Mouse (Mus musculus): Measurements from ENCODE around the gene Gm5478. TPM values are rescaled to one million over a fixed set of nuclear protein-coding genes. Genes with fewer than 3 reads are reported as not detected.

Gene Gm5478
- total RNA-seq, 1 experiment = not detected

GRCm38 (mm10) chr15:101675978-101676377 is 28.8 kb upstream of the Gm5478 start:
- Histone ChIP-seq H3K4me3 (ENCODE audit: insufficient read depth in 1 of 2, low read depth in 1 of 2, low read length in 2 of 2, poor library complexity in 1 of 2, severe bottlenecking in 1 of 2) (no peak overlapping the region), H3K4me1 (ENCODE audit: control insufficient read depth in 2 of 2, insufficient read depth in 2 of 2, low read length in 2 of 2, poor library complexity in 1 of 2) (no peaks in the 10 kb centered on the region), H3K27ac (ENCODE audit: insufficient read depth, low read depth, low read length, poor library complexity, severe bottlenecking) (no peak overlapping the region), H3K36me3 (ENCODE audit: control insufficient read depth, insufficient read depth, low read length, poor library complexity, severe bottlenecking) (no peaks in the 10 kb centered on the region), H3K9me3 (ENCODE audit: control insufficient read depth, insufficient read depth, low read depth, low read length) (no peaks in the 10 kb centered on the region), H3K9ac (ENCODE audit: insufficient read depth, low read depth, low read length, poor library complexity, severe bottlenecking) (no peak overlapping the region)
- TF ChIP-seq HCFC1 (IDR thresholded peaks at IDR 0.05; ENCODE audit: borderline replicate concordance, insufficient read depth, low read length) = no peak
- no peak for TF ChIP-seq ZNF384 (IDR thresholded peaks at IDR 0.05; ENCODE audit: low read depth, low read length)
- no peak for TF ChIP-seq CHD2 (IDR thresholded peaks at IDR 0.05; ENCODE audit: low read depth, low read length)
- no peak for TF ChIP-seq MAFK (IDR thresholded peaks at IDR 0.05; ENCODE audit: insufficient read depth, low read depth, low read length)
- no peak for TF ChIP-seq ZC3H11A (IDR thresholded peaks at IDR 0.05; ENCODE audit: borderline replicate concordance, low read depth, low read length)
- in situ Hi-C loops (cut with MboI; ENCODE audit: low sequenced_read_pairs in 2 of 2, unreplicated experiment in 2 of 2) = no loop called here
- DNase-seq (ENCODE audit: low read depth, low spot score) = no peak

- in situ Hi-C loops (cut with MboI; ENCODE audit: low sequenced_read_pairs in 2 of 2, unreplicated experiment in 2 of 2) = no loop called here
- Histone ChIP-seq H3K4me1 (ENCODE audit: control insufficient read depth in 2 of 2, insufficient read depth in 2 of 2, low read length in 2 of 2, poor library complexity in 1 of 2) (no peaks in the 10 kb centered on the region), H3K9me3 (ENCODE audit: control insufficient read depth, insufficient read depth, low read depth, low read length) (no peaks in the 10 kb centered on the region), H3K27ac (ENCODE audit: insufficient read depth, low read depth, low read length, poor library complexity, severe bottlenecking) (no peak overlapping the region), H3K9ac (ENCODE audit: insufficient read depth, low read depth, low read length, poor library complexity, severe bottlenecking) (no peak overlapping the region), H3K4me3 (ENCODE audit: insufficient read depth in 1 of 2, low read depth in 1 of 2, low read length in 2 of 2, poor library complexity in 1 of 2, severe bottlenecking in 1 of 2) (no peak overlapping the region), H3K36me3 (ENCODE audit: control insufficient read depth, insufficient read depth, low read length, poor library complexity, severe bottlenecking) (no peaks in the 10 kb centered on the region)
- DNase-seq (ENCODE audit: low read depth, low spot score) = no peak
- no peak for TF ChIP-seq ZC3H11A (IDR thresholded peaks at IDR 0.05; ENCODE audit: borderline replicate concordance, low read depth, low read length)
These were observed 5.6 kb upstream of the Gm5478 start for GRCm38 (mm10) chr15:101652736-101653265.

DNA sequence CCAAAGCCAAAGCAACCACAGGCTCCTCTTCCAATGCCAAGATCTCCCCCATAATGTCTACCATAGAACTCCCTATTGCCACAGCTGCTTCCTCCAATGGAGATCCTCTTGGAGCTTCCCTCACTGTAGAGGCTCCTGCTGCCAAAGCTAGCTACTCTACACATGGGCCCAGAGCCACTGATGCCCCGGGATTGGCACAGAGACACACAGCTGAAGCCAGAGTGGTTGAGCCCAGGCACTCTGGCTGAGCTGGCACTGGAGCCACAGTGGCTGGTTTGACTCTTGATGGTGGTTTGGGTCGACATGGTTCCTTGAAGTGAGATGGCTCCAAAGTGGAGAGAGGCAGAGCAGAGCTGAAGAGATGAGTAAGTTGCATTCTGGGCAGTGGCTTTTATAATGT is 19.3 kb downstream of the Gm5478 start, which contains the start of gene Gm5414:
Gm5414 (minus strand) TSS at position 305 of the 400 bp plus-strand sequence.
- Histone ChIP-seq H3K36me3 (ENCODE audit: control insufficient read depth, insufficient read depth, low read length, poor library complexity, severe bottlenecking) (no peaks in the 10 kb centered on the region), H3K4me3 (ENCODE audit: insufficient read depth in 1 of 2, low read depth in 1 of 2, low read length in 2 of 2, poor library complexity in 1 of 2, severe bottlenecking in 1 of 2) (no peak within 1 kb of the TSS), H3K9ac (ENCODE audit: insufficient read depth, low read depth, low read length, poor library complexity, severe bottlenecking) (no peak within 1 kb of the TSS), H3K4me1 (ENCODE audit: control insufficient read depth in 2 of 2, insufficient read depth in 2 of 2, low read length in 2 of 2, poor library complexity in 1 of 2) (no peaks in the 10 kb centered on the region), H3K27ac (ENCODE audit: insufficient read depth, low read depth, low read length, poor library complexity, severe bottlenecking) (no peak within 1 kb of the TSS), H3K9me3 (ENCODE audit: control insufficient read depth, insufficient read depth, low read depth, low read length) (no peaks in the 10 kb centered on the region)
- in situ Hi-C loops (cut with MboI; ENCODE audit: low sequenced_read_pairs in 2 of 2, unreplicated experiment in 2 of 2) = no loop called here
- no peak for DNase-seq (ENCODE audit: low read depth, low spot score)
- no peak for TF ChIP-seq ZNF384 (IDR thresholded peaks at IDR 0.05; ENCODE audit: low read depth, low read length)
- TF ChIP-seq MAFK (IDR thresholded peaks at IDR 0.05; ENCODE audit: insufficient read depth, low read depth, low read length) = no peak
- no peak for TF ChIP-seq ZC3H11A (IDR thresholded peaks at IDR 0.05; ENCODE audit: borderline replicate concordance, low read depth, low read length)
- TF ChIP-seq HCFC1 (IDR thresholded peaks at IDR 0.05; ENCODE audit: borderline replicate concordance, insufficient read depth, low read length) = no peak
- TF ChIP-seq CHD2 (IDR thresholded peaks at IDR 0.05; ENCODE audit: low read depth, low read length) = no peak

DNA sequence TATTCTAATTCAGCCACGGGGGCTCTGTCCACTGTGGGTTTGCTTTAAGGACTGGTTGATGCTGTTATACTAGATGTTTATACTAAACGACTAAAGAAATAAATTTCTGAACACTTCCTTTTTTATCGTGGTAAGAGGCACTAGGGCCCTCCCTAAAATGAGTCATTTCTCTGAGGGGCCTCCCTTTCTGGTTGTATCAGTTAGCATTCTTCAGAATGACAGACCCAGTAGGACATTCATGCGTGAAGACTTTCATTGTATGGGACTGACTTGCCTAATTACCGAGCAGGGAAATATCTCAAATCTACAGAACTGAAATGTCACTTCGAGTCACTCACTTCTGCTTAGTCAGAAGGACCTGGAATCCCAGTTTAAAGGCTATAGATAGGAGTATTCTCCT is 48.1 kb downstream of the Gm5478 start:
- Histone ChIP-seq H3K36me3 (ENCODE audit: control insufficient read depth, insufficient read depth, low read length, poor library complexity, severe bottlenecking) (no peaks in the 10 kb centered on the region), H3K4me1 (ENCODE audit: control insufficient read depth in 2 of 2, insufficient read depth in 2 of 2, low read length in 2 of 2, poor library complexity in 1 of 2) (no peaks in the 10 kb centered on the region), H3K9ac (ENCODE audit: insufficient read depth, low read depth, low read length, poor library complexity, severe bottlenecking) (no peak overlapping the region), H3K4me3 (ENCODE audit: insufficient read depth in 1 of 2, low read depth in 1 of 2, low read length in 2 of 2, poor library complexity in 1 of 2, severe bottlenecking in 1 of 2) (no peak overlapping the region), H3K27ac (ENCODE audit: insufficient read depth, low read depth, low read length, poor library complexity, severe bottlenecking) (no peak overlapping the region), H3K9me3 (ENCODE audit: control insufficient read depth, insufficient read depth, low read depth, low read length) (no peaks in the 10 kb centered on the region)
- TF ChIP-seq CHD2 (IDR thresholded peaks at IDR 0.05; ENCODE audit: low read depth, low read length) (no peak), MAFK (IDR thresholded peaks at IDR 0.05; ENCODE audit: insufficient read depth, low read depth, low read length) (no peak), HCFC1 (IDR thresholded peaks at IDR 0.05; ENCODE audit: borderline replicate concordance, insufficient read depth, low read length) (no peak), ZC3H11A (IDR thresholded peaks at IDR 0.05; ENCODE audit: borderline replicate concordance, low read depth, low read length) (no peak), ZNF384 (IDR thresholded peaks at IDR 0.05; ENCODE audit: low read depth, low read length) (no peak)
- in situ Hi-C loops (cut with MboI; ENCODE audit: low sequenced_read_pairs in 2 of 2, unreplicated experiment in 2 of 2) = no loop called here
- DNase-seq (ENCODE audit: low read depth, low spot score) = no peak

Other genes with a start within 250 kb of the Gm5478 start
- gene Krt7, start 236.3 kb downstream of the Gm5478 start, total RNA-seq (2012; rRNA removed) = 10.0 and 14.1 TPM in 2 replicates
- not detected in 2 replicates for gene Krt87, start 208.6 kb downstream of the Gm5478 start, total RNA-seq (2012; rRNA removed)
- gene Krt88, start 199.6 kb downstream of the Gm5478 start, total RNA-seq (2012; rRNA removed) = not detected in 2 replicates
- not detected in 2 replicates for gene Krt81, start 183.6 kb downstream of the Gm5478 start, total RNA-seq (2012; rRNA removed)
- not detected in 2 replicates for gene Krt86, start 173.9 kb downstream of the Gm5478 start, total RNA-seq (2012; rRNA removed)
- not detected in 2 replicates for gene Krt83, start 155.9 kb downstream of the Gm5478 start, total RNA-seq (2012; rRNA removed)
- gene Gm49425, start 130.1 kb downstream of the Gm5478 start, total RNA-seq (2012; rRNA removed) = not detected in 2 replicates
- not detected in 2 replicates for gene Krt84, start 114.6 kb downstream of the Gm5478 start, total RNA-seq (2012; rRNA removed)
- not detected in 2 replicates for gene Krt82, start 96.7 kb downstream of the Gm5478 start, total RNA-seq (2012; rRNA removed)
- 0.27 TPM in 1 of 2 replicates, not detected in the other for gene Krt90, start 84.4 kb downstream of the Gm5478 start, total RNA-seq (2012; rRNA removed)
- gene Krt75, start 73.5 kb downstream of the Gm5478 start, total RNA-seq (2012; rRNA removed) = 0.04 TPM in 1 of 2 replicates, not detected in the other
- not detected in 2 replicates for gene Gm5414, start 19.2 kb downstream of the Gm5478 start, total RNA-seq (2012; rRNA removed)
- not detected in 2 replicates for gene Krt6b, start 32.9 kb upstream of the Gm5478 start, total RNA-seq (2012; rRNA removed)
- 0.22 TPM in 1 of 2 replicates, not detected in the other for gene Krt6a, start 46.9 kb upstream of the Gm5478 start, total RNA-seq (2012; rRNA removed)
- gene Krt5, start 65.5 kb upstream of the Gm5478 start, total RNA-seq (2012; rRNA removed) = 0.11 and 0.31 TPM in 2 replicates
- gene Krt71, start 95.7 kb upstream of the Gm5478 start, total RNA-seq (2012; rRNA removed) = 0.16 TPM in 1 of 2 replicates, not detected in the other
- 0.11 TPM in 1 of 2 replicates, not detected in the other for gene Krt72, start 139.1 kb upstream of the Gm5478 start, total RNA-seq (2012; rRNA removed)
- gene Krt73, start 155.0 kb upstream of the Gm5478 start, total RNA-seq (2012; rRNA removed) = not detected in 2 replicates
- not detected in 2 replicates for gene Krt2, start 170.8 kb upstream of the Gm5478 start, total RNA-seq (2012; rRNA removed)
- 0.09 TPM in 1 of 2 replicates, not detected in the other for gene Krt1, start 203.4 kb upstream of the Gm5478 start, total RNA-seq (2012; rRNA removed)
- gene Krt77, start 222.3 kb upstream of the Gm5478 start, total RNA-seq (2012; rRNA removed) = not detected in 2 replicates
- 0.09 TPM in 1 of 2 replicates, not detected in the other for gene Krt76, start 245.5 kb upstream of the Gm5478 start, total RNA-seq (2012; rRNA removed)